ENCODE assay signal across 8 mouse cellular contexts in the genomic region with DNA sequence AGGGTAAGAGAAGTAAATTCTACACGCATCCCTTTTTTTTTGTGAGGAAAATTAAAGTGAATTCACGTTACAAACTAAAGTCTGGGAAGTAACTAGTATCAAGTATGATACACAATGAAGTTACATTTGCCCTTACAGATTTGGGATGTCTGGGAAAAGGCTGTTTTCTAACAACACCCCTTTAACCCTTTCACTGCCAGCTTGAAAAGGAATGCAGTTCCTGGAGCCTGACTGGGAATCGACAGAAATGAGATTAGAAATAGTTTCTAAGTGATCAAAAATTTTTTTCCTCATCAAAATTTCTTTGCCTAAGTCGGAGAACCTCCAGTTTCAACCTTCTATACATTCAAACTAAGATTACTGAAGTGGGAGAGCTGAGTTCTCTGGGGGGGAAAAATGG. TPM values are rescaled to one million over a fixed set of nuclear protein-coding genes. Genes with fewer than 3 reads are reported as not detected.
A peak's percentile ranks its signal among the peaks of the same experiment; 100 is the strongest.
DNase-seq lines count a peak whose midpoint lies in the region; ATAC-seq lines count a peak whose summit lies in the region.

No protein-coding gene starts in this region.

- H3K9ac ChIP-seq in kidney, embryonic 14.5 days (ENCODE audit: low read depth, low read length), result peak overlapping the region; percentile 82
- peak overlapping the region; percentile 87 for H3K9ac ChIP-seq in forebrain, embryonic 15.5 days (replicated peaks)
- H3K9ac ChIP-seq in liver, embryonic 15.5 days, result peak overlapping the region; percentile 98

- peak overlapping the region; percentile 48 for H3K4me2 ChIP-seq in kidney, embryonic 14.5 days (replicated peaks; ENCODE audit: low read depth, low read length)
- peak overlapping the region; percentile 85 for H3K4me2 ChIP-seq in forebrain, embryonic 15.5 days (replicated peaks)
- peak overlapping the region; percentile 76 for H3K4me2 ChIP-seq in liver, embryonic 15.5 days

- no peaks in the 10 kb centered on the region for H3K27me3 ChIP-seq in kidney, embryonic 14.5 days (ENCODE audit: control insufficient read depth, insufficient read depth, low read length)
- no peaks in the 10 kb centered on the region for H3K27me3 ChIP-seq in forebrain, embryonic 15.5 days
- H3K27me3 ChIP-seq in liver, embryonic 15.5 days, result no peaks in the 10 kb centered on the region

- H3K4me1 ChIP-seq in kidney, embryonic 14.5 days (ENCODE audit: control insufficient read depth, insufficient read depth, low read length), result peaks cover 7% of the 10 kb centered on the region; the same call in 1 of the 2 replicates
- H3K4me1 ChIP-seq in forebrain, embryonic 15.5 days, result peaks cover 32% of the 10 kb centered on the region
- H3K4me1 ChIP-seq in liver, embryonic 15.5 days (replicated peaks), result peaks cover 38% of the 10 kb centered on the region

- no peaks in the 10 kb centered on the region for H3K36me3 ChIP-seq in kidney, embryonic 14.5 days (ENCODE audit: control insufficient read depth, insufficient read depth, low read length)
- no peaks in the 10 kb centered on the region for H3K36me3 ChIP-seq in forebrain, embryonic 15.5 days
- 0 out of 2 replicates have a peak, but pooled peaks cover 6% of the 10 kb centered on the region for H3K36me3 ChIP-seq in liver, embryonic 15.5 days (replicated peaks)

- no peak for ATAC-seq in kidney, embryonic 14.5 days (ENCODE audit: low FRiP score, low TSS enrichment)
- no peak for ATAC-seq in forebrain, embryonic 15.5 days (replicated peaks)
- ATAC-seq in liver, embryonic 15.5 days (ENCODE audit: insufficient read depth), result no peak

- peak overlapping the region; percentile 83 for H3K4me3 ChIP-seq in kidney, embryonic 14.5 days (ENCODE audit: low read length)
- H3K4me3 ChIP-seq in forebrain, embryonic 15.5 days, result peak overlapping the region; percentile 93
- H3K4me3 ChIP-seq in liver, embryonic 15.5 days (replicated peaks), result peak overlapping the region; percentile 99

- H3K9me3 ChIP-seq in kidney, embryonic 14.5 days (ENCODE audit: control insufficient read depth, low read length), result no peaks in the 10 kb centered on the region
- no peaks in the 10 kb centered on the region for H3K9me3 ChIP-seq in forebrain, embryonic 15.5 days
- H3K9me3 ChIP-seq in liver, embryonic 15.5 days (replicated peaks), result no peaks in the 10 kb centered on the region

- no peak for DNase-seq in kidney, adult 18-20 months
- DNase-seq in NIH3T3 (ENCODE audit: low read depth), result peak; percentile 68
- no peak for DNase-seq in right cerebral cortex, postnatal 25 days
- no peak for DNase-seq in cerebellum, adult 8-10 months
- DNase-seq in T-cell, adult 2 months (ENCODE audit: low spot score), result no peak

- WGBS in kidney, embryonic 14.5 days, result 20% methylated on average over 4 of the region's 4 CpGs
- 17% methylated on average over 4 of the region's 4 CpGs for WGBS in forebrain, embryonic 15.5 days
- 24% methylated on average over 4 of the region's 4 CpGs for WGBS in liver, embryonic 15.5 days (ENCODE audit: insufficient replicate concordance)

- no peak overlapping the region for H3K27ac ChIP-seq in kidney, embryonic 14.5 days (ENCODE audit: low read depth, low read length)
- no peak overlapping the region for H3K27ac ChIP-seq in forebrain, embryonic 15.5 days (replicated peaks)
- H3K27ac ChIP-seq in liver, embryonic 15.5 days (replicated peaks), result peak overlapping the region; percentile 95

RNA-seq across cellular contexts. Expression of a gene that starts 0.9 kb away (rescaled TPM):
- polyA plus RNA-seq in kidney, embryonic 14.5 days (2014; fragmentation: Nextera tagmentation; extraction: Ambion mirVana), result 93.4 and 119 TPM in 2 replicates
- polyA plus RNA-seq in forebrain, embryonic 15.5 days (2015; fragmentation: Nextera tagmentation; extraction: Ambion mirVana), result 73.9 and 79.7 TPM in 2 replicates
- polyA plus RNA-seq in liver, embryonic 15.5 days (2015; fragmentation: Nextera tagmentation; extraction: Ambion mirVana), result 101 and 105 TPM in 2 replicates

RNA-seq across cellular contexts. Expression of a gene that starts 1.0 kb away (rescaled TPM):
- polyA plus RNA-seq in kidney, embryonic 14.5 days (2014; fragmentation: Nextera tagmentation; extraction: Ambion mirVana), result 129 and 149 TPM in 2 replicates
- polyA plus RNA-seq in forebrain, embryonic 15.5 days (2015; fragmentation: Nextera tagmentation; extraction: Ambion mirVana), result 65.2 and 73.6 TPM in 2 replicates
- polyA plus RNA-seq in liver, embryonic 15.5 days (2015; fragmentation: Nextera tagmentation; extraction: Ambion mirVana), result 140 and 154 TPM in 2 replicates

RNA-seq across cellular contexts. Expression of a gene that starts 48.1 kb away (rescaled TPM):
- polyA plus RNA-seq in kidney, embryonic 14.5 days (2014; fragmentation: Nextera tagmentation; extraction: Ambion mirVana), result not detected in 2 replicates
- polyA plus RNA-seq in forebrain, embryonic 15.5 days (2015; fragmentation: Nextera tagmentation; extraction: Ambion mirVana), result 2.9 and 3.1 TPM in 2 replicates
- polyA plus RNA-seq in liver, embryonic 15.5 days (2015; fragmentation: Nextera tagmentation; extraction: Ambion mirVana), result not detected in 2 replicates

RNA-seq across cellular contexts. Expression of a gene that starts 49.1 kb away (rescaled TPM):
- 0.61 and 0.80 TPM in 2 replicates for polyA plus RNA-seq in kidney, embryonic 14.5 days (2014; fragmentation: Nextera tagmentation; extraction: Ambion mirVana)
- 12.7 and 12.8 TPM in 2 replicates for polyA plus RNA-seq in forebrain, embryonic 15.5 days (2015; fragmentation: Nextera tagmentation; extraction: Ambion mirVana)
- 0.02 TPM in 1 of 2 replicates, not detected in the other for polyA plus RNA-seq in liver, embryonic 15.5 days (2015; fragmentation: Nextera tagmentation; extraction: Ambion mirVana)

RNA-seq across cellular contexts. Expression of a gene that starts 51.5 kb away (rescaled TPM):
- polyA plus RNA-seq in kidney, embryonic 14.5 days (2014; fragmentation: Nextera tagmentation; extraction: Ambion mirVana), result 0.28 TPM in 1 of 2 replicates, not detected in the other
- polyA plus RNA-seq in forebrain, embryonic 15.5 days (2015; fragmentation: Nextera tagmentation; extraction: Ambion mirVana), result not detected in 2 replicates
- polyA plus RNA-seq in liver, embryonic 15.5 days (2015; fragmentation: Nextera tagmentation; extraction: Ambion mirVana), result not detected in 2 replicates
